Mouse (Mus musculus) neural tube, embryonic 13.5 days (tissue): ENCODE results near the gene Scamp1. TPM values are rescaled to one million over a fixed set of nuclear protein-coding genes. Genes with fewer than 3 reads are reported as not detected.
"Not testable (repeated sequence)": the region's sequence is repeated elsewhere in the genome, so short reads cannot be mapped to it uniquely, and the experiment has no call there.

Experiments
- ATAC-seq: fragments of 200-750 bp; cut with Nextera tagmentation; 2 replicates; pipeline ENCODE4 v1.8.0; 2017; ENCODE audit warnings: low read depth, mild to moderate bottlenecking, moderate TSS enrichment, moderate library complexity
- H3K27ac ChIP-seq: fragments of 300-500 bp; sonication (generic); replicated peaks from 2 replicates; pipeline ENCODE4 v1.5.1; 2015; ENCODE audit warnings: moderate library complexity, mild to moderate bottlenecking, inconsistent platforms
- H3K27me3 ChIP-seq: fragments of 300-500 bp; sonication (generic); 2 replicates; pipeline ENCODE4 v1.6.1; 2015; ENCODE audit warnings: mild to moderate bottlenecking, inconsistent platforms
- H3K36me3 ChIP-seq: fragments of 300-500 bp; sonication (generic); 2 replicates; pipeline ENCODE4 v1.6.1; 2015; ENCODE audit warnings: mild to moderate bottlenecking, inconsistent platforms
- H3K4me1 ChIP-seq: fragments of 300-500 bp; sonication (generic); replicated peaks from 2 replicates; pipeline ENCODE4 v1.6.1; 2015; ENCODE audit warnings: inconsistent platforms
- H3K4me2 ChIP-seq: fragments of 300-500 bp; sonication (generic); 2 replicates; pipeline ENCODE4 v1.6.1; 2015; ENCODE audit warnings: inconsistent platforms, mild to moderate bottlenecking, moderate library complexity
- H3K4me3 ChIP-seq: fragments of 300-500 bp; sonication (generic); 2 replicates; pipeline ENCODE4 v1.5.1; 2015; ENCODE audit warnings: mild to moderate bottlenecking, inconsistent platforms
- H3K9ac ChIP-seq: fragments of 300-500 bp; sonication (generic); 2 replicates; pipeline ENCODE4 v1.6.1; 2015; ENCODE audit warnings: moderate library complexity, mild to moderate bottlenecking, inconsistent platforms
- H3K9me3 ChIP-seq: fragments of 300-500 bp; sonication (generic); 2 replicates; pipeline ENCODE4 v1.6.1; 2016; ENCODE audit warnings: inconsistent platforms
- whole genome bisulfite sequencing: fragments of 180-500 bp; shearing (Covaris S2); methylation state at CpG from one replicate; pipeline ENCODE4 v1.1.7; 2015; 5-methylcytosine and 5-hydroxymethylcytosine counted together
- polyA plus RNA-seq: library from polyadenylated mRNA; unstranded; fragments of >200 nt; fragmentation: Nextera tagmentation; extraction: Ambion mirVana; gene quantifications from 2 replicates; pipeline ENCODE4 v1.2.1, GENCODE M21; 2015

The Scamp1 gene
- polyA plus RNA-seq = 111 and 130 TPM in 2 replicates

DNA sequence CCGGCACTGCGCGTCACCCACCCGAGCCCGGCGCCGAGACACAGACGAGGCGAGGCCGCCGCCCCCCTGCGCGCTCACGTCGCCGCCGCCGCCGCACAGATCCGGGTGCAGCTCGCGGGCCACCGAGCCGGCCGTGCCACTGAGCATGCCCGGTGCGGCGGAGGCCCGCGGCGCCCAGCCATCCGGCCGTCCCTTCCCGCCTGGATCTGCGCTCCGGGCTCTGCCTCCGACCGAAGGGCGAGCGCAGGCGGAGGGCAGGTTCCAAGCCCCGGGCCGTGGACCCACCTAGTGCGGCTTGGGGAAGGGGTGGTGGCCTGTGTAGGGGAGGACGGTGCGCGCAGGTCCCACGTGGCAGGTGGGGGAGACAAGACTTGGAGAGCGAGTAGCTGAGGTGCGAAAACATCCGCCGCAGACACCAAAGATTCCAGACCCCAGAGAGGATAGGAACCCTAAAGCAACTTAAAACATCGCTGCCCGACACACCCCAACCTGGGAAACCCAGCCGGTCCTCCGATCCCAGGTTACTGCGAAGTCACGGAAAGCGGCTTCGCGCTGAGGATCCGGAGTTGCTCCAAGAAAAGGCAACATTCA is at the start of gene Scamp1:
TSS of gene Scamp1 (minus strand) at position 577 of the 591 bp plus-strand sequence.
- Histone ChIP-seq H3K36me3 (no peaks in the 10 kb centered on the region), H3K4me3 (peak within 1 kb of the TSS; percentile 98), H3K9me3 (no peaks in the 10 kb centered on the region), H3K4me1 (peaks cover 41% of the 10 kb centered on the region), H3K4me2 (peak within 1 kb of the TSS; percentile 77), H3K9ac (peak within 1 kb of the TSS; percentile 97), H3K27ac (peak within 1 kb of the TSS; percentile 91), H3K27me3 (no peaks in the 10 kb centered on the region)
- WGBS = under 1% methylated on average over 62 of the region's 62 CpGs
- peak; percentile 98 for ATAC-seq

DNA sequence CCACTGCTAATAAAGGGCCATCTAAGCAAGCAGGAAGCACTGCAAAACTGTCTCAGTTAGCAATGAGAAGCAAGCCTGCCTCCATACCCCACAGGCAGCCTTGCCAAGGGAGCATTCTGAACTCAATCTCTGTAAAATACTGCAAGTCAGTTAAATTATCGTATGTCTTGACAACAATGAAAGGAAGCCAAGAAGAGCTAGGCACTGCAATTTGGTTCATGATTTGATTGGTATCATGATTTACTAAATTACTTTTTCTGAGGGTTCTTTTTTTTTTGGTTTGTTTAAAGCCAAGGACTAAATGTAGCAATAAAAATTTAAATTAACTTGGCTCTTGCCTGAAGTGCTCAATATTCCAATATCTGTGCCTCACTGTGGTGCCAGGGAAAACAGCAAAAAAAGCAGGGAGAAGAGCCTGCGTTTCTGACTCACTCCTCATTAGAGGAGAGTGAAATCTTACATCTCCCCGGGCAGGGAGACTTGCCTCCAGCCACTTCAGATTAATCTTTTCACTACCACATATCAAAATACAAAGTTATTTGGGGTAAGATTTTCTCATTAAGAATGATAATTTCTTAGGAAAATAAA is 44.8 kb upstream of the Scamp1 start:
- Histone ChIP-seq H3K4me2 (no peak overlapping the region), H3K4me1 (no peaks in the 10 kb centered on the region), H3K36me3 (no peaks in the 10 kb centered on the region), H3K9me3 (no peaks in the 10 kb centered on the region), H3K9ac (no peak overlapping the region), H3K27ac (peak overlapping the region; percentile 69), H3K27me3 (no peaks in the 10 kb centered on the region), H3K4me3 (no peak overlapping the region)
- ATAC-seq = 0 out of 2 replicates have a peak, but pooled peaks have one; percentile 15
- 57% methylated on average over 3 of the region's 3 CpGs for WGBS

DNA sequence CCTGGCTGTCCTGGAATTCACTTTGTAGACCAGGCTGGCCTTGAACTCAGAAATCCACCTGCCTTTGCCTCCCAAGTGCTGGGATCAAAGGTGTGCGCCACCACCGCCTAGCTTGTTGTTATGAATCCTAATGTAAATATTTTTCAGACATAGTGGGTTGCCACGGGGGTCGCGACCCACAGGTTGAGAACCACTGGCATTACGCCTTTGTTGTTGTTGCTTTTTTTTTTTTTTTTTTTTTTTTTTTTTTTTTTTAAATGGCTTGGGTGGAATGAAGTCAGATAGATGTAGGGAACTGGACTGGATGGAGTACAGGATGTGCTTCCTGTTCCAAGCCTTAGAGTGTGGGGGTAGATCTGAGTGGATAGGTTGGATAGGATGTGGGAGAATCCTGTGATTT is 43.3 kb upstream of the Scamp1 start:
- H3K36me3 ChIP-seq, H3K27ac ChIP-seq, H3K9me3 ChIP-seq, H3K4me1 ChIP-seq, H3K4me2 ChIP-seq, H3K27me3 ChIP-seq, ATAC-seq, H3K9ac ChIP-seq, H3K4me3 ChIP-seq: not testable (repeated sequence)
- 92% methylated on average over 6 of the region's 6 CpGs for WGBS

DNA sequence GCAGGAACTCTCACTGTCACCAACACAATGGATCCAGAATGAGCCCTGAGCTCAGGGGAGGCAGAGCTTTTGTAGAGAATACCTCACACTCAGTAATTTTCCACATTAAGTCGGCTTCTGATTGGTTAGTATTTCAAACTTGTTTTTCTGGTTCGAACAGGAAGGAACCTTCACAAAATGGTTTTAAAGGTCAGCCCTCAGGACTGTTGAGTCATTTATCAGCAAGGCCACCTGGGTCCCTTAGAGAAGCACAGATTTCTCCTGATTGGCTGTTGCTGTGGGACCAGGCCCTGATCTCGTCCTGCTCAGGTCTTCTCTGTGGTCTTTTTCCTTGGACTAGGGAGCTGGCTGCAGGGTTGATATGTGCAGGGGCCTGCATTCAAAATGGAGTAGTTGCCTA is 42.4 kb upstream of the Scamp1 start:
- Histone ChIP-seq H3K27ac (no peak overlapping the region), H3K4me3 (no peak overlapping the region), H3K36me3 (no peaks in the 10 kb centered on the region), H3K4me1 (no peaks in the 10 kb centered on the region), H3K9ac (no peak overlapping the region), H3K9me3 (peaks cover 5% of the 10 kb centered on the region; the same call in 1 of the 2 replicates), H3K27me3 (no peaks in the 10 kb centered on the region), H3K4me2 (no peak overlapping the region)
- 72% methylated on average over 3 of the region's 3 CpGs for WGBS
- ATAC-seq = no peak

DNA sequence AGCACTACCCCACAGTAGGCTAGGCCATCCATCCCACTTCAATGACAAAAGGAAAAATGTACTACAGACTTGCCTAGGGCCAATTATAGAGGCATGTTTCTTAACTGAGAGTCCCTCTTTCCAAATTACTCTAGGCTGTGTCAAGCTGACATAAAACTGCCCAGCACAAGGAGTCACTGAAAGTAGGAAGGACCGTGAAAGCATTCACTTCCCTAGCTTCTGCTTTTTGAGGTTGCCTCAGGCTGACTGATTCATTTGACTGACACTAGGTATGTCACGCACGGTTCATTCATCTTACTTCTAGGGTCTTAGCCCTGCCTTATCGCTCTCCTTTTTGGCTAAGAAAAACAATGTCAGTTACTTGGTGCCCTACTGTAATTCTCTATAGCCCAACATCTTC is 36.8 kb upstream of the Scamp1 start:
- Histone ChIP-seq H3K4me3 (no peak overlapping the region), H3K4me2 (no peak overlapping the region), H3K27ac (no peak overlapping the region), H3K4me1 (no peaks in the 10 kb centered on the region), H3K36me3 (no peaks in the 10 kb centered on the region), H3K9me3 (peaks cover 5% of the 10 kb centered on the region; the same call in 1 of the 2 replicates), H3K9ac (no peak overlapping the region), H3K27me3 (no peaks in the 10 kb centered on the region)
- WGBS = 91% methylated on average over 4 of the region's 4 CpGs
- ATAC-seq = no peak

DNA sequence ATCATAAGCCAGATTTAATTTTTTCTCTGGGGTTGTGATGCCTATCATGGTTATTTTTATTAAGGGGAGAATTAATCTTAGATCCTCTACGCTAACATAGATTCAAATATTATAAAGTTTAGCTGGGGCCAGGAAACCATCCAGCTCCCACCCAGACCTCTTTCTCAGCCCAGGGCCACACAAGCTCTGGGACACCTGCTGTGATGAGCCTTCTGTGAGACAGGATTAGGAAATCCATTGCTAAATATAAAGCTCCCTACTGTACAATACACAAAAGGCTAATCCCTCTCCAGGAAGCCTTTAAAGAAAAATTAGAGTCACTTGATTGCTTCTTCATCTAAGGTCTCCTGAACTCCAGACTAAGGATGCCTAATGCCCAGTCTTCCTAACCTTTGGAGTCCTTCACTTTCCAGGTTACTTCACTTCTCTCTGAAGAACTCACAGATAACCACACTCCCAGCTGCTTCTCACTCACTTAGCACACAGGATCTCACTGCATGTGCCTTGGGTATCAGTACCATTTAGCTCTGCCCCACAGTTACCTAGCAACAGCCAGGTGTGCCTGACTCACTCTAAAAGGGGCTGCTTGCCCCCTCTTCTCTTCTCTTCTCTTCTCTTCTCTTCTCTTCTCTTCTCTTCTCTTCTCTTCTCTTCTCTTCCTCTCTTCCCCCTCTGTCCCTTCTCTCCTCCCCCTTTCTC is 35.6 kb upstream of the Scamp1 start:
- no peak overlapping the region for H3K9ac ChIP-seq
- peaks cover 5% of the 10 kb centered on the region; the same call in 1 of the 2 replicates for H3K9me3 ChIP-seq
- WGBS = 72% methylated on average over 1 of the region's 1 CpGs
- H3K27me3 ChIP-seq = no peaks in the 10 kb centered on the region
- H3K27ac ChIP-seq = no peak overlapping the region
- ATAC-seq = no peak
- no peaks in the 10 kb centered on the region for H3K36me3 ChIP-seq
- no peak overlapping the region for H3K4me3 ChIP-seq
- peaks cover 7% of the 10 kb centered on the region; the same call in 1 of the 2 replicates for H3K4me1 ChIP-seq
- H3K4me2 ChIP-seq = no peak overlapping the region

DNA sequence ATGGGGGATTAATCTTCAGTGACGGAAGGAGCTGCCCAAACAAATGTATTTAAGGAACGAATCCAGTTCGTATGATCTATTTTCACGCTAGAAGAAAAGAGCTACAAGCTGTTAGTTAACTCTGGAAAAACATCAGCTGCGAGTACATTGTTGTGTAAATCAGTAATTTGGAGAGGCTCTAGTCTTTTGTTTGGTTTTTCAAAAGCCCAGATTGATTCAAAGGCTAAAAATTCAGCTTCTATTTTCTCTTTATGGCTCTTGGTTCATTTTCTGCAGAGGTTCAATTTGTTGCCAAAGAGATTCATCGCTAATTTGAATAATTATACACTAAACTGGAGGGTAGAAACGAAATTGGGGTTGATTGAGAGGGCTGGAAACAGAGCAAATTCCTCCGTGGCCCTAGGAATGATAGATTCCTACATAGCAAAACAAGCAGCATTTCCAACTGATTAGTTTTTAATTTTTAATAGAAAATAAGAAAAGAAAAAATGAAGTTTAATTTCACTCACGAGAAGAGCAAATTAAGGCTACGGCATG is 31.4 kb upstream of the Scamp1 start:
- Histone ChIP-seq H3K27me3 (no peaks in the 10 kb centered on the region), H3K4me2 (no peak overlapping the region), H3K9ac (no peak overlapping the region), H3K4me1 (peaks cover 7% of the 10 kb centered on the region; the same call in 1 of the 2 replicates), H3K36me3 (no peaks in the 10 kb centered on the region), H3K27ac (no peak overlapping the region), H3K9me3 (no peaks in the 10 kb centered on the region), H3K4me3 (no peak overlapping the region)
- ATAC-seq = no peak
- WGBS = 37% methylated on average over 10 of the region's 10 CpGs

DNA sequence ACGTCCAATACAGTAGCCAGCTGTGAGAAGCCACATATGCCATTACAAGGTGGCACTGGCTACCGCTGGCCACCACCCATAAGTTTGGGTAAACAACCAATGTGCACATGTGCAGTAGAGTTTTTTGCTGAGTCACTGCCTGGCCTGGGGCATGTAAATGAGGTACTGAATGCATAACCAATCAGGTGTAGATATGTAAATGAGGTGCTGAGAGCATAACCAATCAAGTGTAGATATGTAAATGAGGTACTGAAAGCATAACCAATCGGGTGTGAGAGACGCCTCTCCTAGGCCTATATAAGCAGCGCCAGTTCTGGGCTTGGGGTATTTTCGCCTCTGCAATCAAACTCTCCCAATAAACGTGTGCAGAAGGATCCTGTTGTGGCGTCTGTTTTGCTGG is 27.2 kb upstream of the Scamp1 start:
- not testable (repeated sequence) for H3K27ac ChIP-seq, H3K4me2 ChIP-seq, H3K9ac ChIP-seq, H3K4me1 ChIP-seq, H3K4me3 ChIP-seq, H3K9me3 ChIP-seq, H3K27me3 ChIP-seq, ATAC-seq, H3K36me3 ChIP-seq
- WGBS = 90% methylated on average over 8 of the region's 8 CpGs

DNA sequence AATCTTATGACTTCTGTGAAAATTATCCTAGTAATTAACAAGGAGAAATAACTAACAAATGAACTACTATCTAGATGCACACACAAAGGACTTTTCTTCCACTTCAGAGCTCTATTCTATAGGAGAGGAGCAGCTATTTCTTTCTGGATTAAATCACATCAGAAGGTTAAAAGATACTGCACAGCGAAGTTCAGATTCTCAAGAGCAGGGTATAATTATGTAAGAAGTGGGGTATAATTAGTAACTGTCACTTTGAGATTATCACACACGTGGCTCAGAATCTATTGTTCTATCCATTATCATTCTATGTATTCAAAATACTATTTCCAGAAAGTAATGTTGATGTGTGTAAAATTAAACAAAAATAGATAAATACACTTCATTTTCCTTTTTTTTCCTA is 22.6 kb upstream of the Scamp1 start:
- no peak overlapping the region for H3K9ac ChIP-seq
- WGBS = 67% methylated on average over 2 of the region's 2 CpGs
- H3K4me3 ChIP-seq = no peak overlapping the region
- peaks cover 21% of the 10 kb centered on the region for H3K4me1 ChIP-seq
- no peaks in the 10 kb centered on the region for H3K36me3 ChIP-seq
- H3K9me3 ChIP-seq = no peaks in the 10 kb centered on the region
- H3K27ac ChIP-seq = no peak overlapping the region
- no peak overlapping the region for H3K4me2 ChIP-seq
- no peaks in the 10 kb centered on the region for H3K27me3 ChIP-seq
- ATAC-seq = no peak

DNA sequence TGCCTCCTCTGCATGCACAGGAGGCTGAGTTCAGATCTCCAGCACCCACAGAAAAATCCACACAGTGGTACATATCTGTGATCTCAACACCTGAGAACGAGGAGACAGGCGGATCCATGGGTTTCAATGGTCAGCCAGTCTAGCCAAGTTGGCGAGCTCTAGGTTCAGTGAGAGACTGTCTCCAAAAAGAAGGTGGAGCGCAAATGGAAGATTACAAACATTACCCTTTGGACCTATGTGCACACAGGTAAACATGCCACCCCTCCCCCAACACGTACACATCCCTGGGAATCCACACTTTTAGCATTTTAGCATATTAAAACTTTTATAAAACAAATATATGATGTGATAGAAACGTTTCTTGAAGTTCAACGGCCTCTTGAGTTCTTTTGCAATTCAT is 21.9 kb upstream of the Scamp1 start:
- Histone ChIP-seq H3K36me3 (no peaks in the 10 kb centered on the region), H3K4me3 (no peak overlapping the region), H3K27me3 (no peaks in the 10 kb centered on the region), H3K9ac (no peak overlapping the region), H3K9me3 (no peaks in the 10 kb centered on the region), H3K4me2 (peak overlapping the region; percentile 54), H3K27ac (peak overlapping the region; percentile 75), H3K4me1 (peaks cover 21% of the 10 kb centered on the region)
- ATAC-seq = 0 out of 2 replicates have a peak, but pooled peaks have one; percentile 25
- WGBS = 91% methylated on average over 7 of the region's 7 CpGs

DNA sequence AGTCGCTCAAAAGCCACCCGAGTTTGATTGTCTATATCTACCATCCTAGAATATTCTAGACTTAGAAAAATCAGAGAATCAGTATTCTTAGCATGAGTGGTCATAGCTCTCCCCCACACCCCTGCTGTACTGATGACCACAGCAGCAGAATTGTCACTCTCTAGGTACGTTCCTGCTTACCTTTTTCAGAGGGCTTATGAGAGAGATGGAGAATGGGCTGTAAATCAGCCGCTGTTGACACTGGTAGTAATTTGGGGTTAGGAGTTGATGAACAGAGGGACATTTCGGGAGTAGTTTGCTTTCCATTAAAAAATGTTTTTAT is 21.3 kb upstream of the Scamp1 start:
- 22% methylated on average over 5 of the region's 5 CpGs for WGBS
- Histone ChIP-seq H3K4me3 (peak overlapping the region; percentile 20), H3K9ac (peak overlapping the region; percentile 44), H3K36me3 (no peaks in the 10 kb centered on the region), H3K4me1 (peaks cover 21% of the 10 kb centered on the region), H3K27ac (peak overlapping the region; percentile 75), H3K4me2 (peak overlapping the region; percentile 54), H3K9me3 (no peaks in the 10 kb centered on the region), H3K27me3 (no peaks in the 10 kb centered on the region)
- peak; percentile 49 for ATAC-seq

DNA sequence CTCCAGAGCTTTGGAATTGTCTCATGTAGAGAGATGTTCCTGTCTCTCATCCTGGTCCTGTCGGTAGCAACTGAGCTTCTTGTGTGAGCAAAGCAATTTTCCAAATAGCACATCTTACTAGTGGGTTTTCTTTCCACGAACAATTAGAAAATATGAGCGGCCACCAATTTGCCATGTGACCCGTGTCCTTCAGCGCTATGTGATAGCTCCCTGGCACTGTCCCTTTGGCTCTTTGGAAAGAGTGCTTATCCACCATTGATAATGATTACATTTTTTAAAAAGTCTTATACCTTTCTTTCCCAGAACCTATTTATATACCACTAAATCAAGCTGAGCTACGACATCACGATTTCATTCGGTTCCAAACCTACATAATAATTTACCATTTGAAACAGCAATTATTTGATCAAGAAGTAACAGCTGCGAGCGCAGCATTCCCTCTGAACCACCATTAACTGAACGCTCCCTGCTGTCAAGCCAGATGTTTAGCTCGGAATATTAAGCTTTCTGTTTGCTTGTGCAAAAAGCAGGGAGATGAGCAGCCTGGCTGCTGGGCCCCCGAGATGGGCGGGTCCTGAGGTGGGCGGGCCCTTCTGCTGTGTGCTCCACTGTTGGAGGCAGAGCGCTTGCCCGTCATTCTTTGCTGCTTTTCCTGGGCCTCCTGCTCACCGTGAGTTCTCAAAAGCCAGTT is 20.8 kb upstream of the Scamp1 start:
- peaks cover 21% of the 10 kb centered on the region for H3K4me1 ChIP-seq
- peak overlapping the region; percentile 20 for H3K4me3 ChIP-seq
- H3K9ac ChIP-seq = peak overlapping the region; percentile 44
- H3K27me3 ChIP-seq = no peaks in the 10 kb centered on the region
- peak; percentile 96 for ATAC-seq
- H3K9me3 ChIP-seq = no peaks in the 10 kb centered on the region
- H3K36me3 ChIP-seq = no peaks in the 10 kb centered on the region
- peak overlapping the region; percentile 75 for H3K27ac ChIP-seq
- peak overlapping the region; percentile 54 for H3K4me2 ChIP-seq
- 30% methylated on average over 18 of the region's 18 CpGs for WGBS
